Mouse (Mus musculus): ENCODE measurements around the gene Ptgfrn.

Gene Ptgfrn

DNA sequence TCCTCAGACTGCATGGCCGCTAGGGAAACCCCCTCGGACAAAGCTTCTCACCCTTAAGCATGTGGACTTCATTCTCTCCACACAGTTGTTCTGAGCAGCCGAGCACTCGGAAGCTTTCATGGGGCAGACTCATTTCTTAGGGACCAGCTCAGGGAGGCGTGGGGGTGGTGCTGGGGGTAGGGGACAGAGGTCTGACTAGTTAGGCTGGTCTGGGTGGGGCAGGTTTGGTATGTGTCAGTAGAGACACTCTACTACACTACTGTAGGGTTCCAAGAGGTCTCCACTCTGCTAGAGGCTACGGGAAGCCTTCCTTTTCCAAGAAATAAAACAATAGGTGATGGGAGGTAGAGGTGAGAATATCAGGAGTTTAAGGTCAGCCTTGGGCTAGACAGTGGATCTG, 65.4 kb downstream of the Ptgfrn start:
- DNase-seq (ENCODE audit: low read depth in 2 of 2, low spot score in 2 of 2) = no peak

DNA sequence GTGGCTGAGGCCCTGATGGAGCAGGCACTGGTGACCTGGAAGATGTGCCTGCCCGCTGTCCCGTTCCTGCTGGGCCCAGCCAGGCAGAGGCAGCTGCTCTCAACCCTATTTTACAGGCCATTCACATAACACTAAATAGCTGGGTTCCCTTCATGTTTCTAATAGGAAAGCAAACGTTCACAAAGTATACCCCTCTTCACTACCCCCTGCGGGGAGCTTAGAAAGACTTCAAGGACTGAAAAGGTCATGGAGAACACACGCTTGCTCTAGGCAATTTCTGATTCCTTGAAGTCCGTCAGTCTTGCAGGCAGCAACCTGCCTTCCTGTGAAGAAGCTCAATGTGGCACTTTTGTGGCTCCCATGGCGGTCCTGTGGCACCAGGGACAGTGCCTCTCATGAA, 68.1 kb downstream of the Ptgfrn start:
- no peak for DNase-seq (ENCODE audit: low read depth in 2 of 2, low spot score in 2 of 2)

DNA sequence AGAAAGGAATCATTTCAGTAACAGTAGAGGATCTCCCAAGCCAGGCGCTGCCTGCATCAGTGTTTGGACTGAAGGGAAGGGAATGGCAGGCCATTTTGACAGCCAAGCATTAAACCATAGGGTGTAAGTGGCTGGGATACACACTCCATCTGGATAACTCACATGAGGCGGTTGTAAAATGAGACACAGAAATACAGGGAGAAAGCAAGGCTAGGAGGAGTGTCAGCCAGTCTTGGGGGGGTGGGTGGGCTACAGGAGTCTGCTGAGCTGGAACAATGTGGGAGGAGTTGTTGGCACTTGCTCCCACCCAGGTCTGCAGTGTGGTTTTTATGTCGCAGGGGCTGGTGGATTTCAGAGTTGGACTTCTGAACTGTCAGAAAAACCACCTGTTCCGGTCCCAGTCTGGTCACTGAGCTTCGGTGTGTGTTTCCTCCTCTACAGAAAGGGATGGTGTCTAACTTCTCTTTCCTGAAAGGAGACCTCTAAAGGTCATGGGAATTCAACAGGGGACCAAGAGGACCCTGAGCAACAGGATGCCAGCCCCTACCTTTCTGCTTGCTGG, 72.0 kb downstream of the Ptgfrn start:
- no peak for DNase-seq (ENCODE audit: low read depth in 2 of 2, low spot score in 2 of 2)

DNA sequence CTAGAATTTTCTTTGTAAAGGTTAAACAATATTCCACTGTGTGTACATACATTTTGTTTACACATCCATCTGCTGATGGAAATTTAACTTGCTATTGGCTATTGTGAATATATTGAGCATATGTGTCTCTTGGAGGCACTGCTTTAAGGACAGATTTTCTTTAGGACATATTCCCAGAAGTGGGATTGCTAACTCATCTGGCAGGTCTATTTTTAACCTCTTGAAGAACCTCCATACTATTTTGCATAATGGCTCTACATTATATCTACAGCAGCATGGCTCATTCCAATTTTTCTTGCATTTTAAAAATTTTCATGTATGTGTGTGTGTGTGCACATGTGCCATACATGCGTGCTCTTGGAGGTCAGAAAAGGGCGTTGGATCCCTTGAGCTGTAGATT, 74.1 kb downstream of the Ptgfrn start:
- DNase-seq (ENCODE audit: low read depth in 2 of 2, low spot score in 2 of 2) = no peak

GRCm38 (mm10) chr3:101034509-101034908, 75.6 kb downstream of the Ptgfrn start:
- no peak for DNase-seq (ENCODE audit: low read depth in 2 of 2, low spot score in 2 of 2)

DNA sequence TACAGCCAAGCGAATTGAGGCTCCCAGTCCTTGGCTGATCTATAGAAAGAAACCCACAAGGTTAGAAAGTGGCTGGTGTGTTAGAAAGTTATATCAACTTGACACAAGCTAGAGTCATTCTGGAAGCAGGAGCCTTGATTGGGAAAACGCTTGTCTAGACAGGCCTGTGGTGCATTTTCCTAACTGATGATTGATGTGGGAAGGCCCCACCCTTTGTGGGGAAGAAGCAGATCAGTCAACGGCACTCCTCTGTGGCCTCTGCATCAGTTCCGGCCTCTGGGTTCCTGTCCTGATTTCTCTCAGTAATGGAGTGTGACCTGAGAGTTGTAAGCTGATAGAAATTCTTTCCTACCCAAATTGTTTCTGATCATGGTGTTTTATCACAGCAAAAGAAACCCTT, 76.4 kb downstream of the Ptgfrn start:
- no peak for DNase-seq (ENCODE audit: low read depth in 2 of 2, low spot score in 2 of 2)

DNA sequence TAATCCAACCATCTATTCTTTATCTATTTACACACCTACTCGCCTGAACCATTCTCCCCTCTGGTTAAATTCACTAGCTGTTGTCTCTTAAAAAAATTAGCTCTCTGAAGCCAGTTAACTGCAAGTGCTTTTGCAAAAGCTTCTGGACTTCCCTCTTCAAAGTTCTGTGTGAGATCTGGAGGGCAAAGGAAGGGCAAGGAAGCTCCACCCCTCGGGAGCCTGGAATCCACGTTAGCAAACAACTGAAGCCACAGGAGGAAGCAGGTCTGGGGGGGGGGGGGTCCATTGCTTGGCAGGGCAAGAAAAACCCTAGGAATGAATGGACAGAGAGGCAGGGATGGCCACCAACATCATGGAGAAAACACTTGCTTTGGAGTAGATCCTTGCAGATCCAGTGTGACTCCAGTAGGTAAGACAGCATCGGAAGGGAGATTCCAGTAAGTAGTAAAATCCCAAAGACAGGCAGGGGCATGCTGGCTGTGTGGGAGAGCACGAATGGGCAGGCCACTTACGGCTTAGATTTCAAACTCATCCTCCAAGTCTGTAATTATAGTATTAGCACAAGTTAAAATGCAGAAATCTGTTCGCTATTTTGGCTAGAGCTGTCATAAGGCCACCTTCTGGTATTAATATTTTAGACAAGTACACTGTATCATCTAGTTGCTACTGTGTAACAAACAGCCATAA, 78.5 kb downstream of the Ptgfrn start:
- DNase-seq (ENCODE audit: low read depth in 2 of 2, low spot score in 2 of 2) = no peak

- DNase-seq (ENCODE audit: low read depth in 2 of 2, low spot score in 2 of 2) = no peak
Measured at GRCm38 (mm10) chr3:101030630-101031029, 79.4 kb downstream of the Ptgfrn start.

- DNase-seq (ENCODE audit: low read depth in 2 of 2, low spot score in 2 of 2) = peak; percentile 63 to 76
Measured at GRCm38 (mm10) chr3:101029339-101029738, 80.7 kb downstream of the Ptgfrn start, which contains the start of gene Cd101. Gene Cd101, minus strand, starts transcription at chr3:101029556.

- DNase-seq (ENCODE audit: low read depth in 2 of 2, low spot score in 2 of 2) = no peak
Measured at GRCm38 (mm10) chr3:101026741-101027140, 83.3 kb downstream of the Ptgfrn start.

- no peak for DNase-seq (ENCODE audit: low read depth in 2 of 2, low spot score in 2 of 2)
Measured at GRCm38 (mm10) chr3:101022967-101023366, 87.1 kb downstream of the Ptgfrn start.

DNA sequence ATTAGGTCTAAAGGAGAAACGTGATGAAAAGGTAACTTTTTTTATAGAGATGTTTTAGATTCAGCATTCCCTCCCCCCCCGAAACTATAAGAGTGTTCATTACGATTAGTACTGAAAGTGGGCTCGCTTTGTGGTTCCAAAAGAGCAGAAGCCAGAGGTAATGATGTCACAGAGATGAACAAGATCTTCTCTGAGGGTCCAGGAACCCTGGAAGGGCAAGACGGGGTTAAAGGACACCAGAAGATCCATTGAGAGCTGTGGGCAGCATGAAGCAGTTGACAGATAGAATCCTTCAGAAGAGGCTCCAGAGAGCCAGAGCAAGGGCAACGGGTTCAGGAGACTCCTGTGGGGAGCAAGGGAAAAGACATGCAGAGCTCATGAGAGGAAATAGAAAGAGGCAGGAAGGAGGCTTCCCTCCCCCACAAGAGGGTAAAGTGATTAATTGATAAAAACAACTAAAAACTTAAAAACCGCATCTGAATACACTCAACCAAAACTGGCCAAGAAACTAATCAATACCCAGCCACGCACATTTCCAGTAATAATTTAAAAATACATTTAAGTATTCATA, 88.5 kb downstream of the Ptgfrn start:
- DNase-seq (ENCODE audit: low read depth in 2 of 2, low spot score in 2 of 2) = no peak

DNA sequence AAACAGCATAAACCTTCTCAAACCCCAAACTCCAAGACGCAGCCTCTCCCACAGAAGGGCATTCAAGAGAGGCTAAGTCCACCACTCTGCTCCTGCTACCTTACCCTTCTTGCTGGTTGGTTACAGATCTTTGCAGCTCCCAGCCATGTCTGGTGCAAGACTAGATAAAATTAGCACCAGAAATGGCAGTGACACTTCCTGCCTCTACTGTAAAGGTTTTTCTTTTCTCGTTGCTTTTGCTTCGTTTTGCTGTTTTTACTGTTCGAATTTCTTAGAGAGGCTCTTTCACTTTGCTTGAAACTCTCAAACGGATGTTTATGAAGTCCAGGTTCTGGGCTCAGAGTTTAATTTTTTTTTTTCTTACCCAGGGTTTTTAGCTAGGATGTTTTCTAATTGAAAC, 89.0 kb downstream of the Ptgfrn start:
- no peak for DNase-seq (ENCODE audit: low read depth in 2 of 2, low spot score in 2 of 2)

DNA sequence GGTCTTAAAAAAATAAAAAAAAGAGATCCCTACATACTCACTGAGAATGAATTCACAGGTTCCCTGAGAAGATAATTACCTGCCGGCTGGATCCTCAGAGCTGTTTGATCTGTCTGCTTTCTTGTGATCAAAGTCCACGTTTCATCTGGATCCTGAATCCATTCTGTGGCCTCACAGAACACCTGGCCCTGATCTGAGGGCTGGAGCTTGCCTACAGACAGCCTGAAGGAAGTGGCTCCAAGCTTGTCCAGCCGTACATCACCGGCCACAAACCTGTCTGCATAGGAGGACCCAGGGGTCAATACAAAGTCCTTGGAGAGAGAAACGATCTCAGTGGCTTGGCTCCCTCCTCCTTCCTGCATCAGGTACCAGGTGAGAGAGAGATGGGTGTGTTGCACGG, 91.6 kb downstream of the Ptgfrn start:
- no peak for DNase-seq (ENCODE audit: low read depth in 2 of 2, low spot score in 2 of 2)

DNA sequence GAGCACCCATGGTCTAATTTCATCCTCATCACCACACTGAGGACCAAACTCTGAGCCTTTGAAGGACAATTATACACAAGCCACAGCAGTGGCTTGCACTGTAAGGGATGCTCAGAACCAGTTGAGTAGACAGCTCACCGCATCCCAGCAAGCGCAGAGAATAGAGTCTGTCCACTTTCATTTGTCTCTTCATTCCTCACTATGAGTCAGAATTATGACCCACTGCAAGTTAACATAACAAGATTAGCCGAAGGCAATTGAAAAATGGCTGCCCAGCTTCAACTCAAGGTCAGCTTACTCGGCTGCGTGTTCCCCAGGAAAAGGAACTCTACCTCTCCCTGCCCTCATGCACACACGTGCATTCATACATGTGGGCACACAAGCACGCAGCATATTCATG, 94.0 kb downstream of the Ptgfrn start:
- no peak for DNase-seq (ENCODE audit: low read depth in 2 of 2, low spot score in 2 of 2)

DNA sequence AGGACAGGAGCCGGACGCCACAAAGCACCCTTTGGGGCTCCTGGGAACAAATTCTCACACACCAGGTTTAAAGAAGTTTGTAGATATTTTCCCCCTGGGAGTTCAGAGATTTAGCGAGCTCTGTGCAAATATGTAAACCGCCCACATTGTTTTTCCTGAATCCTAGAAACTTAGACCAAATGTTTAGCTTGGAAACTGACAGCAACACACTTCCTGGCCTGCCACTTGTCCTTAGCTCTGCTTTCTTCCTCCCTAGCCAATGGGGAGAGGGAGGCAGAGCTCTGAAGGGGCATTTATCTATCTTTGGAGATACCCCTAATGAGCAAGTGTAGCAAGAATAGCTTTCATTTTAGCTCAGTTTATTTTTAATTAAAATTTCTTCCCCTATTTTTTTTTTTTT, 94.8 kb downstream of the Ptgfrn start:
- DNase-seq (ENCODE audit: low read depth in 2 of 2, low spot score in 2 of 2) = no peak

GRCm38 (mm10) chr3:101013536-101013935, 96.5 kb downstream of the Ptgfrn start:
- no peak for DNase-seq (ENCODE audit: low read depth in 2 of 2, low spot score in 2 of 2)

GRCm38 (mm10) chr3:101013005-101013404, 97.1 kb downstream of the Ptgfrn start:
- no peak for DNase-seq (ENCODE audit: low read depth in 2 of 2, low spot score in 2 of 2)

GRCm38 (mm10) chr3:101012597-101012996, 97.5 kb downstream of the Ptgfrn start:
- no peak for DNase-seq (ENCODE audit: low read depth in 2 of 2, low spot score in 2 of 2)

GRCm38 (mm10) chr3:101012131-101012571, 97.9 kb downstream of the Ptgfrn start:
- DNase-seq (ENCODE audit: low read depth in 2 of 2, low spot score in 2 of 2) = peak; percentile 42 to 53

GRCm38 (mm10) chr3:101011203-101011600, 98.9 kb downstream of the Ptgfrn start:
- DNase-seq (ENCODE audit: low read depth in 2 of 2, low spot score in 2 of 2) = no peak

- peak; percentile 19 to 27 for DNase-seq (ENCODE audit: low read depth in 2 of 2, low spot score in 2 of 2)
Measured at GRCm38 (mm10) chr3:101010589-101011202, 99.4 kb downstream of the Ptgfrn start.
